Mouse (Mus musculus): ENCODE data around the gene Cd151. TPM values are rescaled to one million over a fixed set of nuclear protein-coding genes. Genes with fewer than 3 reads are reported as not detected.

Cd151 gene
- 9.2 and 10.5 TPM in 2 replicates for polyA plus RNA-seq (2015; fragmentation: Nextera tagmentation; extraction: Ambion mirVana)

GRCm38 (mm10) chr7:141467230-141468030, at the start of gene Cd151:
Cd151 (plus strand) TSS chr7:141467392.

GRCm38 (mm10) chr7:141429310-141429709, 37.9 kb upstream of the Cd151 start, which contains the start of gene Cend1:
Cend1 (minus strand) TSS chr7:141429491.

GRCm38 (mm10) chr7:141437178-141438120, 29.7 kb upstream of the Cd151 start, which contains the start of gene Slc25a22:
Slc25a22 (minus strand) TSS chr7:141437892.

DNA sequence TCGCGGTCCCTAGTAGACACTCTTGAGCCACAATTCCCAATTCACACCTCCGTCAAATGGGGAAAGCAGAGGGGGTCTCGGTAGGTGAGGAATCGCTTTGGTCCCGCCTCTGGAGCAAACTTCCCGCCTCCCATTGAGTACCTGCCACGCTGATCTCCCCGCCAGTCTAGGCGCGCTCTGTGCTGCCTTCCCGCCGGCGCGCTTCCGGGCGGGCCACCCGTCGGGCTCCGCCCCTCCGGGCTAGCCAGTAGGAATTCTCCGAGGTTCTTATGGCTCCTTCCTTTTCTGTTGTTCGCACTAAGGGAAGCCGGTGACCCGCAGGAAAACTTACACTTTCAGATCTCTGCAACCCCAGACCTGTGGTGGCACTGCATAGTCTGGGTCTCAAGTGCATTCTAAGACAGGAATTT, 23.4 kb upstream of the Cd151 start, which contains the start of gene Pidd1:
Pidd1 (minus strand) TSS at position 198 of the 410 bp plus-strand sequence.

GRCm38 (mm10) chr7:141447110-141447991, 19.8 kb upstream of the Cd151 start, which contains the start of gene Rplp2:
Rplp2 (plus strand) TSS chr7:141447370.

GRCm38 (mm10) chr7:141454967-141455551, 12.1 kb upstream of the Cd151 start, which contains the start of gene Pnpla2:
Pnpla2 (plus strand) TSS chr7:141455198.

DNA sequence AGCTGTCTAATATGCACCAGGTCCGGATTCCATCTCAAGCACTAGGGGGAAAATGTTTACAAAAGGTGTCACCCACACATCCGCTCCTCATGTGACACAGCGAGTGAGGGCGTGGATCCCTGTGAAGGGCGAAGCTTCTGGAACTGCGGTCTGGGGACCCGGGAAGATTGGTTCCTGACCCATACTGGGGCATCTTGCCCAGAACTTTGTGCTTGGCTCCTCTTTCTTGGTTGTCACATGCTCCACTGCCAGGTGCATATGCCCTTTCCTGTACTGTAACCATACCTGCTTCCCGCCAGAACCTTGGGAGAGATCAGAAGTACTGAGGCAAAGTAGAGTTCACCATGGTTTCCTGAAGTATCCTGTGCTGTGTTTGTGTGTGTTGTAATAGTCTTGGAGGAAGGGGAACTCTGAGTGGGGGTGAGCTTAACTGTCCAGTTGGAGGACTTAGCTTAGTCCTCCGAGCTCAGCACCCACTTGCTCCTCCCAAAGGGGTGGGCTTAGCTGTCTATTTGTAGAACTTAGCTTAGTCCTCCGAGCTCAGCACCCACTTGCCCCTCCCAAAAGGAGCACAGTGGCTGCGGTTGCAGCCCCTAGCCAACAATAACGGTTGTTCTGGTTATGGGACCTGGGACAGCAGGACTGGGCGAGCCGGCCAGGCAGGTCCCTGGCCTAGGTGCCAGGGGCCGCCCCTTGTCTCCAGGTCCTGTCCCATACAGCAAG, 6.6 kb upstream of the Cd151 start, which contains the start of gene Cracr2b:
Cracr2b (plus strand) TSS at position 704 of the 723 bp plus-strand sequence.

DNA sequence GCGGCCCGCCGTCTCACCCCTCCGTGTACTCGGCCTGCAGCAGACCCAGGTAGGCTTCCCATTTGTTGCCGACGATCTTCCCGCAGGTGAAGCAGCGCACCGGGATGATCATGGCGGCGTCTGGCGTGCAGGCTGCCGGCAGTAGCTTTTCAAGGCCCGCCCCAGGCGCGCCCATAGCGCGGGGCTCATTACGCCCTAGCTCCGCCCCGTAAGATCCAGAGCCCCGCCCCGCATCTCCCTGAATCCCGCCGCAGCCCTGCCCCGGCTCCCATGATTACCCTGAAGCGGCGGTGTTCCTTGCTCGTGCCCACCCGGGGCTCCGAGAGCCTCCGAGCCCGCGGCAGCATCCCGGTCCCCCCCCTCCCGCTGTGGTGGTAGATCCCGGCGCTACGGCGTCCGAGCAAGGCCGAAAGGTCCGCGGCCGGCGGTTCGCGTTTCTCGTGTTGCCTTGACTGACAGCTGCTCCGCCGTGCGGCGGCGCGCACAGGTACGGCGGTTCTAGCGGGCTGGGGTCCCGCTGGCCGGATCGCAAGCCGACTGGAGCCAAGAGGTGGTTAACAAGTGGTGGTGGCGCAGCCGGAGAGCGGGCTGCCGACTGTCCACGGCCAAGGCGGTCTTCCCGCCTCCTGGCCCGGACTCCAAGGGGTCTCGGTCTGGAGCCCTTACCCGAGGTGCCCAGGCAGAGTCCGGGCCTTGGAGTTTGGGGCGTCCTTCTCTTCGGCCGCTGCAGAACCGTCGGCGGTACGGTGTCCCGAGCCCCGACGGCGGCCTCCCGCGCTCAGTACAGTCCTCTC, 8.0 kb downstream of the Cd151 start, which contains the start of the genes Polr2l and Tspan4:
Polr2l (minus strand) TSS at position 122 of the 794 bp plus-strand sequence.
Tspan4 (plus strand) TSS at position 230 of the 794 bp plus-strand sequence.

Other genes with a start within 250 kb of the Cd151 start
- gene Phrf1, start 238.6 kb upstream of the Cd151 start, polyA plus RNA-seq (2015; fragmentation: Nextera tagmentation; extraction: Ambion mirVana) = 32.7 and 37.2 TPM in 2 replicates
- gene Irf7, start 200.9 kb upstream of the Cd151 start, polyA plus RNA-seq (2015; fragmentation: Nextera tagmentation; extraction: Ambion mirVana) = 32.5 and 46.0 TPM in 2 replicates
- gene Cdhr5, start 190.6 kb upstream of the Cd151 start, polyA plus RNA-seq (2015; fragmentation: Nextera tagmentation; extraction: Ambion mirVana) = 0.07 and 0.11 TPM in 2 replicates
- gene Sct, start 188.3 kb upstream of the Cd151 start, polyA plus RNA-seq (2015; fragmentation: Nextera tagmentation; extraction: Ambion mirVana) = 10.2 and 15.9 TPM in 2 replicates
- 0.10 and 0.55 TPM in 2 replicates for gene Drd4, start 175.4 kb upstream of the Cd151 start, polyA plus RNA-seq (2015; fragmentation: Nextera tagmentation; extraction: Ambion mirVana)
- 26.7 and 31.4 TPM in 2 replicates for gene Deaf1, start 139.7 kb upstream of the Cd151 start, polyA plus RNA-seq (2015; fragmentation: Nextera tagmentation; extraction: Ambion mirVana)
- gene Tmem80, start 139.7 kb upstream of the Cd151 start, polyA plus RNA-seq (2015; fragmentation: Nextera tagmentation; extraction: Ambion mirVana) = 25.3 and 26.4 TPM in 2 replicates
- gene Eps8l2, start 128.5 kb upstream of the Cd151 start, polyA plus RNA-seq (2015; fragmentation: Nextera tagmentation; extraction: Ambion mirVana) = 1.6 and 2.0 TPM in 2 replicates
- gene Taldo1, start 75.2 kb upstream of the Cd151 start, polyA plus RNA-seq (2015; fragmentation: Nextera tagmentation; extraction: Ambion mirVana) = 532 and 557 TPM in 2 replicates
- gene Gatd1, start 53.3 kb upstream of the Cd151 start, polyA plus RNA-seq (2015; fragmentation: Nextera tagmentation; extraction: Ambion mirVana) = 27.9 and 38.0 TPM in 2 replicates
- gene Cend1, start 37.9 kb upstream of the Cd151 start, polyA plus RNA-seq (2015; fragmentation: Nextera tagmentation; extraction: Ambion mirVana) = 0.17 TPM in 1 of 2 replicates, not detected in the other
- 9.6 and 12.0 TPM in 2 replicates for gene Slc25a22, start 29.5 kb upstream of the Cd151 start, polyA plus RNA-seq (2015; fragmentation: Nextera tagmentation; extraction: Ambion mirVana)
- gene Pidd1, start 23.4 kb upstream of the Cd151 start, polyA plus RNA-seq (2015; fragmentation: Nextera tagmentation; extraction: Ambion mirVana) = 11.9 and 14.1 TPM in 2 replicates
- 1,725 and 1,765 TPM in 2 replicates for gene Rplp2, start 20.0 kb upstream of the Cd151 start, polyA plus RNA-seq (2015; fragmentation: Nextera tagmentation; extraction: Ambion mirVana)
- 23.6 and 27.5 TPM in 2 replicates for gene Pnpla2, start 12.2 kb upstream of the Cd151 start, polyA plus RNA-seq (2015; fragmentation: Nextera tagmentation; extraction: Ambion mirVana)
- gene Cracr2b, start 6.3 kb upstream of the Cd151 start, polyA plus RNA-seq (2015; fragmentation: Nextera tagmentation; extraction: Ambion mirVana) = 12.7 and 15.8 TPM in 2 replicates
- 56.8 and 65.1 TPM in 2 replicates for gene Polr2l, start 7.7 kb downstream of the Cd151 start, polyA plus RNA-seq (2015; fragmentation: Nextera tagmentation; extraction: Ambion mirVana)
- gene Tspan4, start 7.8 kb downstream of the Cd151 start, polyA plus RNA-seq (2015; fragmentation: Nextera tagmentation; extraction: Ambion mirVana) = 65.7 and 84.5 TPM in 2 replicates
- gene Chid1, start 72.5 kb downstream of the Cd151 start, polyA plus RNA-seq (2015; fragmentation: Nextera tagmentation; extraction: Ambion mirVana) = 14.0 and 14.6 TPM in 2 replicates
- 49.8 and 51.2 TPM in 2 replicates for gene Ap2a2, start 94.8 kb downstream of the Cd151 start, polyA plus RNA-seq (2015; fragmentation: Nextera tagmentation; extraction: Ambion mirVana)
- 6.2 and 7.0 TPM in 2 replicates for gene Muc6, start 187.9 kb downstream of the Cd151 start, polyA plus RNA-seq (2015; fragmentation: Nextera tagmentation; extraction: Ambion mirVana)
- gene Muc2, start 222.9 kb downstream of the Cd151 start, polyA plus RNA-seq (2015; fragmentation: Nextera tagmentation; extraction: Ambion mirVana) = 0.23 and 0.30 TPM in 2 replicates

Measured in spleen, postnatal 0 days (tissue).